Mouse (Mus musculus): ENCODE results near the gene Tnip2. TPM values are rescaled to one million over a fixed set of nuclear protein-coding genes. Genes with fewer than 3 reads are reported as not detected.

The Tnip2 gene
- polyA plus RNA-seq, 1 experiment from 2014 or later, result 10.5 TPM

DNA sequence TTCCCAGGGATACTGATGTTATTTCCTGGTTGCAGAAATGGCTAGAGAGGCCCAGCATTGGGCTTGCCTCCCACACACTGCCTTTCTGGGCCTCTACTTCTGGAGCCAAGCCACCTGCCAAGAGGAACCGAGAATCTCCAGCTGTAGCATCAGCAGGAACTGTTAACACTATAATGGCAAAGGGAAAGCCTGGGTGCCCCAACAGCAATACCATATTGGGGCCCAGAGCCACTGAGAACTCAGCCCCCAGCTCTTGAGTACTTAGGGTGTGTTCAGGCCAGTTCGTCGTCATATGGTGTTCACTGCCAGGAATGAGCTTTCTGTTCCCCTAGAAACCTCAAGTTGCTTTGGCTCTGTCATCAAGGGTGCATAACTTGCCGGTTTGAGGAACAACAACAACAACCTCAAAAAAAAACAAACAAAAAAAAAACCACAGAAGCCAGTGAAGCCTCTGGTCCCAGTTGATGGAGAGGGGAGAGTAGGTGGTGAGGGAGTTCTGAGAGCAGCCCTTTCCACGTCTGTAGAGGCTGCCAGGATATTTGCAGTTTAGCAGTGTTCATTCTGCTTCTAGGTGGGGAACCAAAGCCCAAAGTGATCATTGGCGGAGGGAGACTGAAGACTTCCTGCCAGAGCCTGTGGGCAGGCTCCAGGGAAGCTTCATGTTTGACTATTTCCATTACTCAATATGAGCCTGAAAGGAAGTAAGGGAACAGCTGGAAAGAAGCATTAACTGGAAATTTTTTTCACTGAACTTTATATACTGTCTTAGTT is 26.3 kb downstream of the Tnip2 start:
- WGBS, result 83% methylated on average over 6 of the region's 6 CpGs
- H3K4me1 ChIP-seq (replicated peaks; ENCODE audit: control insufficient read depth, insufficient read depth, low read length), result no peaks in the 10 kb centered on the region

DNA sequence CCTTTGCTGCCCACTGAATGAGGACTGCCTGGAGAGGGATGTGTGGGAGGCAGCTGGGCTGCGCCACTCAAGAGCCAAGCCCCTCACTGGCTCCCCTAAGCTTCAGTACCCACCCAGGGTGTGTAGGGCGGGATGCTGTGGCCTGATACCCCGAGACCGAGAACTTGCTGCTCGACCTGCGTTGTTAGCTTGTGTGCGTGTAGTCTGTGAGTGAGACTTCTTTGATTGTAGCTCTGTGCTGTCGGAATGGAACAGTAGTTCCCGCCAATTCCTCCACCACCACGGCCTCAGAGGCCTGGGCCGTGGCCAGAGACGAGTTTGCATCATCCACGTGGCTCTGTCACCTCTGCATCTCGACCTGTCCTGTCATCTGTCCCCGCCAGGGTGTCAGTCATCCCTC is 28.1 kb downstream of the Tnip2 start:
- DNase-seq (ENCODE audit: low spot score) (no peak), ATAC-seq (ENCODE audit: low FRiP score) (no peak)
- H3K27me3 ChIP-seq (ENCODE audit: control insufficient read depth, insufficient read depth, low read length), result no peaks in the 10 kb centered on the region
- no peak overlapping the region for H3K9ac ChIP-seq
- peaks cover 62% of the 10 kb centered on the region for H3K36me3 ChIP-seq (replicated peaks; ENCODE audit: control insufficient read depth, insufficient read depth)
- no peak overlapping the region for H3K27ac ChIP-seq
- WGBS, result 96% methylated on average over 15 of the region's 15 CpGs
- no peaks in the 10 kb centered on the region for H3K9me3 ChIP-seq (ENCODE audit: control insufficient read depth, low read length)
- H3K4me1 ChIP-seq (replicated peaks; ENCODE audit: control insufficient read depth, insufficient read depth, low read length), result no peaks in the 10 kb centered on the region
- H3K4me2 ChIP-seq (replicated peaks), result no peak overlapping the region
- H3K4me3 ChIP-seq (replicated peaks; ENCODE audit: low read length), result no peak overlapping the region

More for the DNA sequence above, 26.3 kb downstream of the Tnip2 start:
- no peak for DNase-seq (ENCODE audit: low spot score)
- H3K27me3 ChIP-seq (ENCODE audit: control insufficient read depth, insufficient read depth, low read length), result no peaks in the 10 kb centered on the region
- H3K4me2 ChIP-seq (replicated peaks), result no peak overlapping the region
- peaks cover 47% of the 10 kb centered on the region for H3K36me3 ChIP-seq (replicated peaks; ENCODE audit: control insufficient read depth, insufficient read depth)
- no peak overlapping the region for H3K27ac ChIP-seq
- no peaks in the 10 kb centered on the region for H3K9me3 ChIP-seq (ENCODE audit: control insufficient read depth, low read length)
- ATAC-seq (ENCODE audit: low FRiP score), result no peak
- H3K9ac ChIP-seq, result no peak overlapping the region
- no peak overlapping the region for H3K4me3 ChIP-seq (replicated peaks; ENCODE audit: low read length)

DNA sequence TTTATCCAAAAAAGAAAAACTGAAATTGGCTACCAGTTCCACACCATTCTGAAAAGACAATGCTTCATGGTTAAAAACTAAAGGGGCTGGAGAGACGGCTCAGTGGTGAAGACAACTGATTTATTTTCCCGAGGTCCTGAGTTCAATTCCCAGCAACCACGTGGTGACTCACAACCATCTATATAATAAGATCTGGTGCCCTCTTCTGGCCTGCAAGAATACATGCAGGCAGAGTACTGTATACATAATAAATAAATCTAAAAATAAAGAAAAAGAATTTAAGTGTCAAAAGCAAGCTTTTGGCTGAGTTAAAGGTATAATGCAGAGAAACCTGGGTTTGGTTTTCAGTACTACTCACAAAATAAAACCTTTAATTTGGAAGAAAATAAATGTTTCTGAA is 32.9 kb downstream of the Tnip2 start:
- WGBS, result 87% methylated on average over 3 of the region's 3 CpGs
- no peaks in the 10 kb centered on the region for H3K27me3 ChIP-seq (ENCODE audit: control insufficient read depth, insufficient read depth, low read length)
- DNase-seq (ENCODE audit: low spot score) (no peak), ATAC-seq (ENCODE audit: low FRiP score) (no peak)
- no peaks in the 10 kb centered on the region for H3K9me3 ChIP-seq (ENCODE audit: control insufficient read depth, low read length)
- no peak overlapping the region for H3K4me2 ChIP-seq (replicated peaks)
- peaks cover 89% of the 10 kb centered on the region for H3K36me3 ChIP-seq (replicated peaks; ENCODE audit: control insufficient read depth, insufficient read depth)
- no peak overlapping the region for H3K4me3 ChIP-seq (replicated peaks; ENCODE audit: low read length)
- H3K27ac ChIP-seq, result no peak overlapping the region
- H3K9ac ChIP-seq, result no peak overlapping the region
- no peaks in the 10 kb centered on the region for H3K4me1 ChIP-seq (replicated peaks; ENCODE audit: control insufficient read depth, insufficient read depth, low read length)

DNA sequence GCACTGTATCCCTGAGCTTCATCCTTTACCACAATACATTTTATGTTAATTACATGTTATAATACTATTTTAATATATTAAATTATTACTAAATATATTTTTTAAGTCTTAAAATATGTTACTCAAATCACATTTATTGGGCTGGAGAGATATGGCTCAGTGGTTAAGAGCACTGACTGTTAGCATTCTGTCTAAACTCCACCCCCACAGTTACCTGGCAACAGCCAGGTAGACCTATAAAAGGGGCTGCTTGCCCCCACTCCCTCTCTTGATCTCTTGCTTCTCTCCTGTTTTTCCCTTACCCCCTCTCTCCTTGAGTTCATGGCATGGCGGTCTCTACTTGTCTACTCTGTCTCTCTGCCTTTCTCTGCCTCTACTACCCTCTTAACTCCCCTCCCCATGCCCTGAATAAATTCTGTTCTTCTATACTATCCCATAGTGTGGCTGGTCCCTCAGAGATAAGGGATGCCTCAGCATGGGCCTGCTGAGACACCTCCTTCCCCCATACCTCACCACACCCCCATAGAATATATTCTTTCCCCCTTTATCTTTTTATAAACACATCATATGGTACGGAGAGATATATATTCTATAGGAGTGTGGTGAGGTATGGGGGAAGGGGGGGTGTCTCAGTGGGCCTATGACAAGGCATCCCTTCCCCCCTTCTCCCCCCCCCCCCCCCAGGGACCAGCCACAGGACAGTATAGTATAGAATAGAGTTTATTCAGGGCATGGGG is 45.6 kb downstream of the Tnip2 start:
- Histone ChIP-seq H3K27ac (no peak overlapping the region), H3K36me3 (replicated peaks; ENCODE audit: control insufficient read depth, insufficient read depth) (peaks cover 70% of the 10 kb centered on the region), H3K4me3 (replicated peaks; ENCODE audit: low read length) (no peak overlapping the region), H3K27me3 (ENCODE audit: control insufficient read depth, insufficient read depth, low read length) (no peaks in the 10 kb centered on the region), H3K4me1 (replicated peaks; ENCODE audit: control insufficient read depth, insufficient read depth, low read length) (no peaks in the 10 kb centered on the region), H3K9me3 (ENCODE audit: control insufficient read depth, low read length) (no peaks in the 10 kb centered on the region), H3K9ac (no peak overlapping the region), H3K4me2 (replicated peaks) (no peak overlapping the region)
- 93% methylated on average over 2 of the region's 2 CpGs for WGBS
- ATAC-seq (ENCODE audit: low FRiP score), result no peak; the same call in 1 of the 2 replicates
- no peak for DNase-seq (ENCODE audit: low spot score)

DNA sequence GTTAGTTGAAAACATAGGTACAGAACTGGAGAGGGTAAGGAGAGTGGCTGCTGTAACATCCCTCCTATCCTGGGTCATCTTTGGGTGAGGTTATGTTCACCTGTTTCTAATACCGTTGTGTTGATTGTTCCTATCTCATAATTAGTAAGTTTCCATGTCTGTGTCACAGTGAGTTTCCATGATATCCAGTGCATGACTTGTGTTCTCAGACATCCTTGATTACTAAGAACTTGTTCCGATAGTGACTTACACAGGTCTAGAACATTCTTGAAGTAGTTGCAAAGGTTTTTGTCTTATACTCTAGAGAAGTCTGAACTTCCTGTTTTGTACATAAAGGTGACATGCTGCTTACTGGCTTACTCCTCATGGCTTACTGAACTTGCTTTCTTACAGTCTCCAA is 47.1 kb downstream of the Tnip2 start:
- DNase-seq (ENCODE audit: low spot score) (no peak), ATAC-seq (ENCODE audit: low FRiP score) (no peak)
- Histone ChIP-seq H3K4me1 (replicated peaks; ENCODE audit: control insufficient read depth, insufficient read depth, low read length) (no peaks in the 10 kb centered on the region), H3K27ac (no peak overlapping the region), H3K9ac (no peak overlapping the region), H3K9me3 (ENCODE audit: control insufficient read depth, low read length) (no peaks in the 10 kb centered on the region), H3K4me3 (replicated peaks; ENCODE audit: low read length) (no peak overlapping the region), H3K4me2 (replicated peaks) (no peak overlapping the region), H3K36me3 (replicated peaks; ENCODE audit: control insufficient read depth, insufficient read depth) (peaks cover 78% of the 10 kb centered on the region), H3K27me3 (ENCODE audit: control insufficient read depth, insufficient read depth, low read length) (no peaks in the 10 kb centered on the region)
- WGBS, result 95% methylated on average over 2 of the region's 2 CpGs

DNA sequence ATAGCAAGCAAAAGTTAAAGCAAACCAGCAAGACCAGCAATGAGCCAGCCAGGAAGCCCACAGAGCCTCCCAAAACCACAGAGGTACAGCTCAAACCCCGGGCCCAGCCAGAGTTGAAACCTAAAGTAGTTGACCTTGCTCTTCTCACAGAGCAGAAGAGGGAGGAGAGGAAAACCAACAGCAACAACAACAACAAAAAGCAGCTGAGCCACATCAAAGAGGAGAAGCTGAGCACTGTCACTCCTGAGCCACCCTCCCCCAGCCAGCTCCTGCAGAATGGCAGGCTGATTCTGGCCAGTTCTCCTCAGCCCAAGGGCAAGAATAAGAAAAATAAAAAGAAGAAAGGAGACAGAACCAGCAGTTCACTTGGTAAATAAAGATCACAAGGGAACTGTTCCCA is 47.7 kb downstream of the Tnip2 start:
- no peak overlapping the region for H3K9ac ChIP-seq
- 93% methylated on average over 1 of the region's 1 CpGs for WGBS
- no peak overlapping the region for H3K4me2 ChIP-seq (replicated peaks)
- DNase-seq (ENCODE audit: low spot score), result no peak
- H3K27ac ChIP-seq, result no peak overlapping the region
- no peaks in the 10 kb centered on the region for H3K27me3 ChIP-seq (ENCODE audit: control insufficient read depth, insufficient read depth, low read length)
- H3K4me1 ChIP-seq (replicated peaks; ENCODE audit: control insufficient read depth, insufficient read depth, low read length), result no peaks in the 10 kb centered on the region
- H3K9me3 ChIP-seq (ENCODE audit: control insufficient read depth, low read length), result no peaks in the 10 kb centered on the region
- H3K4me3 ChIP-seq (replicated peaks; ENCODE audit: low read length), result no peak overlapping the region
- no peak for ATAC-seq (ENCODE audit: low FRiP score)
- H3K36me3 ChIP-seq (replicated peaks; ENCODE audit: control insufficient read depth, insufficient read depth), result peaks cover 81% of the 10 kb centered on the region

DNA sequence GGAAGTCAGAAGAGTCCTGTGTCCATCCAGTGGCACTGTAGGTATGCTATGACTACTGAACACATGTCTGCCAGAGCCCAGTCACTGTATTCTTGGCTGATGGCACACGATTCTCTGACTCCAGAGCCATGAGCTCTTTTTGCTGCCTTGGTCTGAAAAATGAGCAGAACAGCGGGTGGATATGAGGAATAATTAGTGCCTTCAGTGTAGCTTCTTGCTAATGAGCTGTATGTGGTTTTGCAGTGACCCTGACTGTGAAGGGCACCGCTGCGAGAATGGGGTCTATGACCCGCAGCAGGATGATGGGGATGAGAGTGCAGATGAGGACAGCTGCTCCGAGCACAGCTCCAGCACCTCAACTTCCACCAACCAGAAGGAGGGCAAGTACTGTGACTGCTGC is 52.0 kb downstream of the Tnip2 start:
- H3K4me1 ChIP-seq (replicated peaks; ENCODE audit: control insufficient read depth, insufficient read depth, low read length), result no peaks in the 10 kb centered on the region

DNA sequence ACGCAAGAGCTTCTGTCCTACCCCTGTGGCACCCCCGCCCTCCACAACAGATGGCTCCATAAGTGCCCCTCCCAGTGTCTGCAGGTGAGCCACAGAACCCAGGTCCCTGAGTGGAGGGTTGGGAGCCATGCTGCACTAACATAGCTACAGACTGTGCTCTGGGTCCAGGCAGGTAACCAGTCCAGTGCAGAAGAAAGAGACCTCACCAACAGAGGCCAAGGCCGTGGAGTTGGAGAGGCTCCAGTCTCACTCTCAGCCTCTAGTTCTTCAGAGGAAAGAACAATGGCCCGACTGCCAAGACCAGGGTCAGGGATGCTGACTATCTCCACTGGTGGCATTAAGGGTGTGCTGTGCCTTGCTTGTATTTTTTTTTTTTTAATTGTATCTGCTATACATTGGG is 52.5 kb downstream of the Tnip2 start:
- H3K27ac ChIP-seq, result no peak overlapping the region
- 98% methylated on average over 4 of the region's 4 CpGs for WGBS
- H3K4me1 ChIP-seq (replicated peaks; ENCODE audit: control insufficient read depth, insufficient read depth, low read length), result no peaks in the 10 kb centered on the region

More for the DNA sequence above, 52.0 kb downstream of the Tnip2 start:
- H3K36me3 ChIP-seq (replicated peaks; ENCODE audit: control insufficient read depth, insufficient read depth), result peaks cover 94% of the 10 kb centered on the region
- 87% methylated on average over 6 of the region's 6 CpGs for WGBS
- no peak overlapping the region for H3K27ac ChIP-seq
- no peak overlapping the region for H3K4me2 ChIP-seq (replicated peaks)
- no peak for ATAC-seq (ENCODE audit: low FRiP score)
- no peaks in the 10 kb centered on the region for H3K9me3 ChIP-seq (ENCODE audit: control insufficient read depth, low read length)
- no peaks in the 10 kb centered on the region for H3K27me3 ChIP-seq (ENCODE audit: control insufficient read depth, insufficient read depth, low read length)
- H3K9ac ChIP-seq, result no peak overlapping the region
- no peak overlapping the region for H3K4me3 ChIP-seq (replicated peaks; ENCODE audit: low read length)
- no peak for DNase-seq (ENCODE audit: low spot score)

DNA sequence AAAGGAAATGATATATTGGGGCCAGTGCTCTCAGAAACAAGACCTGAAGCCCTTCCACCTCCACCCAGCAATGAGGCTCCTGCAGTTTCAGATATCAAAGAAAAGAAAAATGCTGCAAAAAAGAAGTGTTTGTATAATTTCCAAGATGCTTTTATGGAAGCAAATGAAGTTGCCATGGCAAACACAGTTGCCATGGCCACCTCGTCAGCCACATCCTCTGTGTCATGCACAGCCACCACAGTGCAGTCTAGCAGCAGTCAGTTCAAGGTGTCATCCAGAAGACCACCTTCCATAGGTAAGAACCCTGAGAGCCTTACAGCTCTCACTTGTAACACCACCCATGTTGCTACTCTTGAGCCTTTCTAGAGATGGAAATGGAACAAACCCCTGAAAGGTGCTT is 54.8 kb downstream of the Tnip2 start:
- DNase-seq (ENCODE audit: low spot score) (no peak), ATAC-seq (ENCODE audit: low FRiP score) (no peak)
- Histone ChIP-seq H3K9me3 (ENCODE audit: control insufficient read depth, low read length) (no peaks in the 10 kb centered on the region), H3K4me1 (replicated peaks; ENCODE audit: control insufficient read depth, insufficient read depth, low read length) (no peaks in the 10 kb centered on the region), H3K27me3 (ENCODE audit: control insufficient read depth, insufficient read depth, low read length) (no peaks in the 10 kb centered on the region), H3K4me3 (replicated peaks; ENCODE audit: low read length) (no peak overlapping the region), H3K27ac (no peak overlapping the region), H3K4me2 (replicated peaks) (no peak overlapping the region), H3K9ac (no peak overlapping the region), H3K36me3 (replicated peaks; ENCODE audit: control insufficient read depth, insufficient read depth) (peaks cover 86% of the 10 kb centered on the region)
- WGBS, result 77% methylated on average over 1 of the region's 1 CpGs

More for the DNA sequence above, 52.5 kb downstream of the Tnip2 start:
- DNase-seq (ENCODE audit: low spot score) (no peak), ATAC-seq (ENCODE audit: low FRiP score) (no peak)
- Histone ChIP-seq H3K36me3 (replicated peaks; ENCODE audit: control insufficient read depth, insufficient read depth) (peaks cover 93% of the 10 kb centered on the region), H3K4me2 (replicated peaks) (no peak overlapping the region), H3K27me3 (ENCODE audit: control insufficient read depth, insufficient read depth, low read length) (no peaks in the 10 kb centered on the region), H3K4me3 (replicated peaks; ENCODE audit: low read length) (no peak overlapping the region), H3K9ac (no peak overlapping the region), H3K9me3 (ENCODE audit: control insufficient read depth, low read length) (no peaks in the 10 kb centered on the region)

All from hindbrain, embryonic 14.5 days (tissue).